Mouse (Mus musculus) ovary, postnatal 36 days (tissue): ENCODE data around the gene Phactr3.

Experiments
- DNase-seq: peaks from one replicate; pipeline ENCODE4 v3.0.0; 2022; ENCODE audit warnings: low spot score, mixed read lengths

Gene Phactr3

GRCm38 (mm10) chr2:178257986-178258555, 139.3 kb downstream of the Phactr3 start:
- no peak for DNase-seq

GRCm38 (mm10) chr2:178263055-178263454, 144.3 kb downstream of the Phactr3 start:
- DNase-seq = no peak

- peak; percentile 62 for DNase-seq
Observed at GRCm38 (mm10) chr2:178264389-178264788, 145.6 kb downstream of the Phactr3 start.

GRCm38 (mm10) chr2:178265454-178265853, 146.7 kb downstream of the Phactr3 start:
- DNase-seq = no peak

GRCm38 (mm10) chr2:178270794-178271193, 152.0 kb downstream of the Phactr3 start:
- no peak for DNase-seq

- DNase-seq = no peak
Observed at GRCm38 (mm10) chr2:178272350-178272749, 153.6 kb downstream of the Phactr3 start.

- DNase-seq = no peak
Observed at GRCm38 (mm10) chr2:178274126-178274525, 155.4 kb downstream of the Phactr3 start.

GRCm38 (mm10) chr2:178277206-178277605, 158.4 kb downstream of the Phactr3 start:
- DNase-seq = peak; percentile 60

- DNase-seq = no peak
Observed at GRCm38 (mm10) chr2:178281183-178281582, 162.4 kb downstream of the Phactr3 start.

GRCm38 (mm10) chr2:178287285-178287684, 168.5 kb downstream of the Phactr3 start:
- DNase-seq = no peak

- DNase-seq = no peak
Observed at GRCm38 (mm10) chr2:178288666-178289065, 169.9 kb downstream of the Phactr3 start.

GRCm38 (mm10) chr2:178303453-178304187, 184.8 kb downstream of the Phactr3 start:
- DNase-seq = no peak

GRCm38 (mm10) chr2:178304188-178304529, 185.4 kb downstream of the Phactr3 start:
- no peak for DNase-seq

- no peak for DNase-seq
Observed at GRCm38 (mm10) chr2:178304669-178305068, 185.9 kb downstream of the Phactr3 start.

GRCm38 (mm10) chr2:178313539-178313938, 194.8 kb downstream of the Phactr3 start:
- no peak for DNase-seq

- no peak for DNase-seq
Observed at GRCm38 (mm10) chr2:178316281-178316680, 197.5 kb downstream of the Phactr3 start.

- DNase-seq = no peak
Observed at GRCm38 (mm10) chr2:178319766-178320165, 201.0 kb downstream of the Phactr3 start.

GRCm38 (mm10) chr2:178321271-178321670, 202.5 kb downstream of the Phactr3 start:
- DNase-seq = no peak

- no peak for DNase-seq
Observed at GRCm38 (mm10) chr2:178324410-178324809, 205.6 kb downstream of the Phactr3 start.

GRCm38 (mm10) chr2:178324818-178325217, 206.0 kb downstream of the Phactr3 start:
- DNase-seq = no peak

GRCm38 (mm10) chr2:178326067-178326466, 207.3 kb downstream of the Phactr3 start:
- no peak for DNase-seq

GRCm38 (mm10) chr2:178326750-178327465, 208.1 kb downstream of the Phactr3 start:
- DNase-seq = no peak

- peak; percentile 22 for DNase-seq
Observed at GRCm38 (mm10) chr2:178327466-178328040, 208.8 kb downstream of the Phactr3 start.
